18 mouse cellular contexts compared by ENCODE assay signal in the genomic region with DNA sequence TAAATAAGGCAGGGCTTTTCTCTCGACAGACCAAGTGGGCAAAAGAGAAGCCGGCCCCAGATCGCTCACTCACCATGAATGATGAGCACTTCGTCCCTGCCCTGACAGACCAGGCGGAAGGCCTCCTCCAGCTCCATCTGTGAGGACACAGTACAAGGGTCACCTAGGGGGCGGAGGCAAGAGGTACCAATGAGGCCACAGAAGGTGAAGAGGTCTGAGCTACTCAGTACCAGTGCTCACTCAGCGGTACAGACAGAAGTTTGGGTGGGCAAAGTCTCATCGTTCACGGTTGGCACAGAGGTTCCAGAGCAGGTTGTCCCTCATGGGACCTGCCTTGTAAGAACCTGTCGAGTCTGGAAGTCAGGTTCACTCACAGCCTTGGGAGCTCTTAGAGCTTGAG. TPM values are rescaled to one million over a fixed set of nuclear protein-coding genes. Genes with fewer than 3 reads are reported as not detected.
"Had no signal": no experiment of that assay in that cellular context is flagged by ENCODE, and none has a peak within 500 bp of the region (broad histone marks: within the 10 kb centered on the region; RNA-seq: fewer than 3 reads in every experiment).

No protein-coding gene starts in this region.

- H3K9ac ChIP-seq: hindbrain, embryonic 12.5 days; limb, embryonic 12.5 days; liver, embryonic 15.5 days; lung, embryonic 14.5 days; neural tube, embryonic 15.5 days had no signal

- DNase-seq: liver; lung, embryonic 14.5 days; lung, postnatal 10 days; lung, postnatal 4 days; midbrain, embryonic 14.5 days; thymus, adult 18-20 months; thymus, postnatal 14 days had no signal

- H3K4me1 ChIP-seq: liver, embryonic 15.5 days had no signal

- H3K27ac ChIP-seq: hindbrain, embryonic 12.5 days; layer of hippocampus, adult 2 months; limb, embryonic 12.5 days; liver, embryonic 15.5 days; midbrain, embryonic 10.5 days; neural tube, embryonic 15.5 days had no signal

- H3K9me3 ChIP-seq: hindbrain, embryonic 12.5 days; limb, embryonic 12.5 days; liver, embryonic 15.5 days; midbrain, embryonic 10.5 days; neural tube, embryonic 15.5 days had no signal

- H3K4me3 ChIP-seq: hindbrain, embryonic 12.5 days; layer of hippocampus, adult 2 months; limb, embryonic 12.5 days; liver, embryonic 15.5 days; midbrain, embryonic 10.5 days; myocyte; neural tube, embryonic 15.5 days had no signal

- H3K4me2 ChIP-seq: hindbrain, embryonic 12.5 days; limb, embryonic 12.5 days; liver, embryonic 15.5 days; lung, embryonic 14.5 days; neural tube, embryonic 15.5 days had no signal

- H3K36me3 ChIP-seq: hindbrain, embryonic 12.5 days; limb, embryonic 12.5 days; liver, embryonic 15.5 days; midbrain, embryonic 10.5 days; neural tube, embryonic 15.5 days had no signal

- ATAC-seq: hindbrain, embryonic 16.5 days; inflammation-experienced regulatory T-cells, adult 6 months; intestine, postnatal 0 days had no signal

RNA-seq across cellular contexts. Expression of gene Gabrd, which starts 41.6 kb away (rescaled TPM):
- polyA plus RNA-seq: hindbrain, embryonic 12.5 days; liver, embryonic 15.5 days; lung, embryonic 14.5 days; midbrain, embryonic 10.5 days; midbrain, embryonic 14.5 days; neural tube, embryonic 11.5 days had no signal
